Mouse (Mus musculus): ENCODE measurements around the gene Pde10a.

- TF ChIP-seq POLR2A (IDR thresholded peaks at IDR 0.05; ENCODE audit: low read depth, low read length) = no peak
- no peak for TF ChIP-seq CTCF (conservative IDR thresholded peaks at IDR 0.05; ENCODE audit: insufficient read depth, insufficient read length, low read depth, low read length)
Measured at GRCm38 (mm10) chr17:9035561-9036348, 510.6 kb downstream of the Pde10a start.
